Mouse (Mus musculus): ENCODE data around the gene Vwa8. TPM values are rescaled to one million over a fixed set of nuclear protein-coding genes. Genes with fewer than 3 reads are reported as not detected.

Gene Vwa8
- 19.2 TPM for polyA plus RNA-seq (2017; shearing (Covaris generic))

DNA sequence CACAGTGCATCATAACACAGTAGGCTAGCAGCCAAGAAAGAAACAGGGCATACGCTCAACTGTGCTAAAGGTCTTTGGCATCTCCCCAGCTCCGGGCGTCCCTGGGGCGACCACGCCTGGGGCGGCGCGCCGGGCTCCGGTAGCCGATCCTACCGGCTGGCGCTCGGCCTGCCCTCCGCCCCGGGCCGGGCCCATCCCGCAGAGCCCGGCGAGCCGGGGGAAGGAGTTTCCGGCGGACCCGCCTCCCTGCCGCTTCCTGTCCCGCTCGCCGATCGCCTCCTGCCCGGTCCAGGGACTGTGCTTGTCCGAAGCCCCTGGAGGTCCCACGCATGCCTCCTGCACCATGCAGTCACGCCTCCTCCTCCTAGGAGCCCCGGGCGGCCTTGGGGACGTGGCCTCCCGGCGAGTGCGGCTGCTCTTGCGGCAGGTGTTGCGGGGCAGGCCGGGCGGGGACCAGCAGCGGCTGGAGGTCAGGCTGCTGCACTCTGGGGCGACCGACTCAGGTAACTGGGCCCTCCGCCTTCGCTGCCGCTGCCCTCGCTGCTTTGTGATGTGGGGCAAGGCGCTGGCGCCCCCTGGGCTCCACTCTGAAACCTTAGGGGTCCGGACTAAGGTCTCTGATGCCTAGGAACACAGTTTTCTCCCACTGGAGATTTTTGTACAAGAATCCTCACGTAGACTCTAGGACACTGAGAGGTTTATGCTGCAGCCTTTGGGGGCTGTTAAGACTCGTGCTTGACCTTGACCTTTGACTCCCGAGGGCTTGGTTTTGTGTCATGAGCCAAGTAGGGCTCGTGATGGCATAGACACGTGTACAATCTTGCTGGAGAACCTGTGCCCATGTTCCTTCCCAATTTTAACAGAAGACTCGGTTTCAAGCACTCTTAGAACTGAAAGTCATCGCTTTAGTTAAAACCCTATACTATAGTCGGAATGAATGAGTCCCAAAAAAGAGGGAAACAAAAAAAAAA, at the start of gene Vwa8:
Gene Vwa8 (plus strand): TSS at position 112 of the 971 bp plus-strand sequence.

Other genes starting within 250 kb of the Vwa8 start
- gene Dgkh, start 116.3 kb upstream of the Vwa8 start, polyA plus RNA-seq (2017; shearing (Covaris generic)) = 16.0 TPM

Data from CD4-positive, CD25-positive, alpha-beta regulatory T cell (primary cell).